Mouse (Mus musculus): ENCODE data around the gene Cfap61. TPM values are rescaled to one million over a fixed set of nuclear protein-coding genes. Genes with fewer than 3 reads are reported as not detected.
"Not testable (repeated sequence)": the region's sequence is repeated elsewhere in the genome, so short reads cannot be mapped to it uniquely, and the experiment has no call there.

Cfap61 gene
- polyA plus RNA-seq (2015; fragmentation: Nextera tagmentation; extraction: Ambion mirVana) = not detected in 2 replicates

DNA sequence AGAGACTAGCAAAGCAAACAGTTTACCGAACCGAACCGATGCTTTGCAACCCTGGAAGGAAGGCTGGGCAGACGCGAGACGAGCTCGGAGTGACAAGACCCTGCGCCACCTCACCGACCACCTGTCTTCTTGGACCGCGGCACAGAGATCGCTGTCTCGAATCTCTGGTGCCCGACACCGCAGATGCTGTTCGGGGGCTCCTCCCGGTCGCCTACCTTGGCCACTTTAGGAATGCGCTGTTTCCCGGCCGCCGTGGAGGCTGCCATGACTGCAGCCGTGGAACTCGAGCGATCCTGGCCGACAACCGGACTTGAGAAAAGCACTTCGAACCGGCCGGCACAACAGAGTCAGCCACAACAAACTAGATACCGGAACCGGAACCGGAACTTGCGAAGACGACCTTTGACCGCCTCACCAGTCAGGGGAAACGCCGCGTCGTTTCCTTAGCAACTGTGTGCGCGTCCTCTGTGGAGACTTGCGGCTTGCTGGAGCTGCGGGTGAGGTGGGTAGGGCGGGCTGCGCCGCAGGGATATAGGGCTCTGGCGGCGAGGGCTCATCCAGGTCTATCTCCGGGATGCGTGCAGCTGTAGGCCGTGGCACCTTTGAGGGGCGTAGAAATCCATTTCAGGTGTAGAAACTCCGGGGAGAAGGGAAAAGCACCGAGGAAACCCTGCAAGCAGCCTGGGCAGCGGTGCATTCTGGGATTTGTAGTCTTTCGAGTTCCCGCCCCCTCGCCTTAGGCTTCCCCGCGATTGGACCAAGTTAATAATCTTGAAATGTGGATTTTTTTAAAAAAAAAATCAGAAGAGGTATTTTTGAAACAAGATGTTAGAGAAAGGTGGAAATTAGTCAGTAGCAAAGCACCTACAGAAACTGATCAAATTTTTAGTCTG, at the start of gene Cfap61, which contains the start of gene Crnkl1:
Cfap61 (plus strand) TSS at position 446 of the 893 bp plus-strand sequence.
Crnkl1 (minus strand) TSS at position 676 of the 893 bp plus-strand sequence.
- H3K4me3 ChIP-seq (replicated peaks) = peak within 1 kb of the TSS; percentile 93
- peaks cover 11% of the 10 kb centered on the region; the same call in 1 of the 2 replicates for H3K27me3 ChIP-seq
- peaks cover 28% of the 10 kb centered on the region for H3K36me3 ChIP-seq (replicated peaks)
- H3K9me3 ChIP-seq (replicated peaks) = no peaks in the 10 kb centered on the region
- WGBS (ENCODE audit: insufficient replicate concordance) = under 1% methylated on average over 61 of the region's 61 CpGs
- H3K4me2 ChIP-seq = peak within 1 kb of the TSS; percentile 92
- H3K4me1 ChIP-seq (replicated peaks) = peaks cover 17% of the 10 kb centered on the region
- ATAC-seq (ENCODE audit: insufficient read depth) = peak; percentile 97
- peak within 1 kb of the TSS; percentile 68 for H3K27ac ChIP-seq (replicated peaks)
- H3K9ac ChIP-seq = peak within 1 kb of the TSS; percentile 79

DNA sequence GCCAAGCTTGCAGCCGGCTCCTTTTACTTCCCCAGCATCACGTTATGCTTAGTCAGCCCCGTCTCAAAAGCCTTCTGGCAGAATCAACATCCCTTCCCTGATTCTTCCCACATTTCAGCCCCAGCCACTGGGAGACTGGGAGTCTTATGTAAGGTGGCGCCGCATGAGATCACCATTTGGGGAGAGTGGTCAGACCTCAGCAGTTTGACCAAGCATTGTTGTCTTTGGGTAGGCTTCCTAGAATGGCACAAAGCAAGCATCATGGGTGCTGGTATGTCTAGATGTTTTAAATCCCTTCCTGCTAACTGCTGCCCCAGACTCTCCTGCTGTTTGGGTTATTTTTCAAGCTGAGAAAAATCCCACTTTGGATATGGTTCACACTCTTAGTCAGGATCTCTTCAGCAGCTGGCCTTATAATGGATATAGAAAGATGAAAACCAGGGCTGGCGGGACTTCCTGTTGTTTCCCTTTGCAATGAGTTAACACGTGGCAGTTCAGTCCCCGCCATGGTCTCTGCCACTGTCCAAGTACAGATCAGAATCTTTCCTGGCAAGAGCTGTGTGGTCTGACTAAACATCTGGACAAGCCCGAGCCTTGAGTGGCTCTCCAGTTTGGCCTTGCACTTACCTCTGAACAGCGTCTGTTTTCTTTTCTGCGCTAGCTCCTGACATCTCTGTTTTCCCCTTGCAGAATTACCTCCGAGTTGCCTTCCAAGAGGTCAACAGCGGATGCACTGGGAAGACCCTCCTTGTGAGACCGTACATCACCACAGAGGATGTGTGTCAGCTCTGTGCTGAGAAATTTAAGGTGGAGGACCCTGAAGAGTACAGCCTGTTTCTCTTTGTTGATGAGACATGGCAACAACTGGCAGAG, 49.4 kb upstream of the Cfap61 start:
- Histone ChIP-seq H3K9ac (no peak overlapping the region), H3K27me3 (no peaks in the 10 kb centered on the region), H3K27ac (replicated peaks) (no peak overlapping the region), H3K36me3 (replicated peaks) (no peaks in the 10 kb centered on the region; the same call in 1 of the 2 replicates), H3K4me2 (no peak overlapping the region), H3K9me3 (replicated peaks) (no peaks in the 10 kb centered on the region), H3K4me3 (replicated peaks) (no peak overlapping the region), H3K4me1 (replicated peaks) (0 out of 2 replicates have a peak, but pooled peaks cover 3% of the 10 kb centered on the region)
- no peak for ATAC-seq (ENCODE audit: insufficient read depth)
- WGBS (ENCODE audit: insufficient replicate concordance) = 57% methylated on average over 14 of the region's 14 CpGs

DNA sequence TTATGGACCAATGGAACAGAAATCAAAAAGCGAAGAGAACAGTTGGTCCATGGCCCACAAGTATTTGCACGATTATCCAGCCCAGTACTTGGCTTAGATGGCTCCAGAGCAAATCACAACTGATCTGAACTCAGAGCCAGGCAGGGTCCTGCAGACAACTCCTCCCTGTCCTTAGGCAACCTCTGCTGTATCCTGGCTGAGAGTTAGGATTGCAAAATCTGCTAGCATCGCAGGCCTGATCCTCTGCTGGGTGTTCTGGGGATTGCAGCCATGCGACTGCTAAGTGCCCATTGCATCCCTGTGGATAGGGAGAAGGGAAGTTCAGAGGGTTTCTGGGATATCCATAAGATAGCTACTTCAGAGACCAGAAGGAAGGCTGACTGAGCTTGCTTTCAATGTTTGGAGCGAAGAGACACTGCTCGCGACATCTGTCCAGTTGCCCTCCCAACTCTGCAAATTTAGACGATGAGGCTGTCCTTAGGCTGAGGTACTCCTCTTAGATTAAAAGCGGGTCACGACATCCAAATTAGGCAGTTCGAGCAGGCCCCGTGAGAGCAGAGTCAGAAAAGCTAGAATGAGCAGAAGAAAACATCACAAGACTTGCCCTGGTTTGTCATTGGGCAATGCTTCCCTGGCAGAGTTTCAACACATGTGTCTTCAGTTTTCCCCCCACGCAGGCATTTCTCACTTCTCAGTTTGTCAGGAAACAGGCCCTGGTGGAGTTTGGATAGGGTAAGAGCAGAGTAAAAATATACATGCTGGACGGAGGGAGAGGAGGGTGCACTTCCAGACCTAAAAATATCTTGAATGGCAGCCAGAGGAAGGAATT, 46.4 kb upstream of the Cfap61 start:
- H3K36me3 ChIP-seq (replicated peaks) = no peaks in the 10 kb centered on the region; the same call in 1 of the 2 replicates
- H3K4me3 ChIP-seq (replicated peaks) = no peak overlapping the region
- no peaks in the 10 kb centered on the region for H3K27me3 ChIP-seq
- ATAC-seq (ENCODE audit: insufficient read depth) = peak; percentile 68
- no peak overlapping the region for H3K9ac ChIP-seq
- peak overlapping the region; percentile 68 for H3K27ac ChIP-seq (replicated peaks)
- H3K9me3 ChIP-seq (replicated peaks) = no peaks in the 10 kb centered on the region
- H3K4me1 ChIP-seq (replicated peaks) = 0 out of 2 replicates have a peak, but pooled peaks cover 3% of the 10 kb centered on the region
- 47% methylated on average over 14 of the region's 14 CpGs for WGBS (ENCODE audit: insufficient replicate concordance)
- peak overlapping the region; percentile 25; the same call in 1 of the 2 replicates for H3K4me2 ChIP-seq

DNA sequence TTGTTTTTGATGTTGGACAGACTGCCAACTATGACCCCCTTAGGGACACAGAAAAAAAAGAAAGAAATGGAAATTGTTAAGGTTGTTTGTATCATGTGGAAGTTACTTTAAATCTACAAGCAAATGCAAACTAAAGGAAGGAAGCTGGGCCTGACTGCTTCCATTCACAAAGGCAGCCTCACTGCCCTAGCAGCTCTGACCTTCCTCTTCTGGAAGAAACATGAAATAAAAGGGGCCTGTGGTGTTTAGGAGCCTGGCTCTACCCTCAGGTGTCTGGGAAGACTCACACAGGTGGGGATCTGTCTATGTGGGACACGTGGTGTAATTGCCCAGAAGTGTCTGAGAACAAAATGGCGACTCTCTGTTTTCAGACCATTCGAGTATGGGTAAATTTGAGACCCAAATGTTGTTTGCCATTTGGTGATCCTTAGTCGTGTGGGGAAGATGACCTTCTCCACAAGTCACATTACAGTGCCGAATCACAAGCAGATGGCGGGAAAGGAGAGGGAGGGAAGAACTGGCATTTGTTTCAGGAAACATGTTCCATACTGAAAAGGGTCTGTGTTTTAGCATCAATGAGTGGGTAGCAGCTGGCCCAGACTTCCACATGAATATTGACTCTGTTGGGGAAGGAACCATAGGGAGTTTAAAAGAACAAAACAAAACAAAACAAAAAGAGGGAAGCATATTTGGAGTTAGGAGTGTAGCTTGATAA, 45.7 kb upstream of the Cfap61 start:
- H3K9me3 ChIP-seq (replicated peaks) = no peaks in the 10 kb centered on the region
- 55% methylated on average over 6 of the region's 6 CpGs for WGBS (ENCODE audit: insufficient replicate concordance)
- 0 out of 2 replicates have a peak, but pooled peaks cover 3% of the 10 kb centered on the region for H3K4me1 ChIP-seq (replicated peaks)
- no peak overlapping the region for H3K4me3 ChIP-seq (replicated peaks)
- 0 out of 2 replicates have a peak, but pooled peaks have one; percentile 23 for ATAC-seq (ENCODE audit: insufficient read depth)
- H3K9ac ChIP-seq = no peak overlapping the region
- H3K27ac ChIP-seq (replicated peaks) = peak overlapping the region; percentile 68
- H3K4me2 ChIP-seq = no peak overlapping the region
- no peaks in the 10 kb centered on the region for H3K27me3 ChIP-seq
- H3K36me3 ChIP-seq (replicated peaks) = no peaks in the 10 kb centered on the region; the same call in 1 of the 2 replicates

DNA sequence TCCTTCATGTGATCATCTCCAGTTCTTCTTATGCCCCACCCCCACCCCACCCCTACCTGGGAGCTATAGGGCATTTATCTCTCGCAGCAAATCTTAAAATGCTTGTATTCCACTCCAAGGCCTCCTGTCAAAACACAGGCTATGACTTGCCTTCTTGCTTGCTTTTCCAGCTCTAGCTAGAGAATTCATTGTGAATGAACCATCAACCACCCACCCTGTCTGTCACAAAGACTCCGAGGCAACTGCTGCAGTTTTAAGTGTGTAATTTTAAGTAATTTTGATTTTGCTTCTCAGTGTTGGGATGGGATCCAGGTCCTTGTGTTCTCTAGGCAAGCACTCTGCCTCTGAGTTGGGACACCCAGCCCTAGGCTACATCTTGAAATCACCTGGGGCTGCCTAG, 44.0 kb upstream of the Cfap61 start:
- Histone ChIP-seq H3K4me2 (no peak overlapping the region), H3K9ac (no peak overlapping the region), H3K27me3 (no peaks in the 10 kb centered on the region), H3K4me3 (replicated peaks) (no peak overlapping the region), H3K36me3 (replicated peaks) (no peaks in the 10 kb centered on the region; the same call in 1 of the 2 replicates), H3K9me3 (replicated peaks) (no peaks in the 10 kb centered on the region), H3K27ac (replicated peaks) (no peak overlapping the region), H3K4me1 (replicated peaks) (no peaks in the 10 kb centered on the region)
- 53% methylated on average over 2 of the region's 2 CpGs for WGBS (ENCODE audit: insufficient replicate concordance)
- no peak for ATAC-seq (ENCODE audit: insufficient read depth)

DNA sequence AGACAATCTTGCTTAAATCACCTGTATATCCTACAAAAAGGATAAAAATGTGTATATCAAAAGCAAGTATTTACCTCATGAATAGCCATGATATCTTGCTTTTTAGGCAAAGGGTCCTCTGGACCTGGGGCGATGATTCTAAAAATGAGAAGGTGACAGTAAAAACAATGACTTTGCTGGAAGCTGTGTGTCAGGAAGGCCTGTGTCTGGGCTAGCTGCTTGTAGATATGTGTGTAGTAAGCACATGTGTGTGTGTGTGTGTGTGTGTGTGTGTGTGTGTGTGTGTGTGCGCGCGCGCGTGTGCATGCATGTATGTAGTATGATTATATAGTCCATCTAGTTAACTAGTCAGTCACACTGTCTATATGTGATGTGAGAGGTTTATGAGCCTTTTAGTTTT, 40.8 kb upstream of the Cfap61 start:
- ATAC-seq (ENCODE audit: insufficient read depth) = no peak
- H3K9ac ChIP-seq = no peak overlapping the region
- no peak overlapping the region for H3K27ac ChIP-seq (replicated peaks)
- no peaks in the 10 kb centered on the region for H3K27me3 ChIP-seq
- H3K4me2 ChIP-seq = no peak overlapping the region
- no peaks in the 10 kb centered on the region for H3K36me3 ChIP-seq (replicated peaks)
- 90% methylated on average over 6 of the region's 6 CpGs for WGBS (ENCODE audit: insufficient replicate concordance)
- H3K4me3 ChIP-seq (replicated peaks) = no peak overlapping the region
- no peaks in the 10 kb centered on the region for H3K9me3 ChIP-seq (replicated peaks)
- H3K4me1 ChIP-seq (replicated peaks) = no peaks in the 10 kb centered on the region

DNA sequence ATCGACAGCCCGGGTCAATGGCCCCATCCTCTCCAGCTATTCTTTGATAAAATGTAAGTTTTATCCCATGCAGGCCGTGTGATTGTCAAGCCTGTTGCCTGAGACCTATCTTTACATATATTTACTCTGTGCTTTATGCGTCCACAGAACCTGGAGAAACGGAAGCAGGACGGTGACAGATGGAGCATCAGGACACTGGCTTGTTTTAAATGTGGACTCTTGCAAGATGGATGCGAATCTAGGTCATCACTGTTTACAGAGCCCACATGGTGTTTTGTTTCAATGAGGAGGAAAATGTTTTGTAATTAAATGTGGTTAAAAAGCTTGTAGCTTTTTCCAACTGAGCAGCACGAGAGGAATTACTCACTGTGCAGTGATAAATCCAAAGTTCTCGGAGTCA, 36.5 kb upstream of the Cfap61 start:
- H3K27me3 ChIP-seq = no peaks in the 10 kb centered on the region
- H3K4me3 ChIP-seq (replicated peaks) = no peak overlapping the region
- H3K9me3 ChIP-seq (replicated peaks) = no peaks in the 10 kb centered on the region
- 63% methylated on average over 9 of the region's 9 CpGs for WGBS (ENCODE audit: insufficient replicate concordance)
- no peak overlapping the region for H3K9ac ChIP-seq
- H3K27ac ChIP-seq (replicated peaks) = no peak overlapping the region
- H3K4me2 ChIP-seq = no peak overlapping the region
- no peak for ATAC-seq (ENCODE audit: insufficient read depth)
- peaks cover 3% of the 10 kb centered on the region; the same call in 1 of the 2 replicates for H3K4me1 ChIP-seq (replicated peaks)
- H3K36me3 ChIP-seq (replicated peaks) = no peaks in the 10 kb centered on the region

DNA sequence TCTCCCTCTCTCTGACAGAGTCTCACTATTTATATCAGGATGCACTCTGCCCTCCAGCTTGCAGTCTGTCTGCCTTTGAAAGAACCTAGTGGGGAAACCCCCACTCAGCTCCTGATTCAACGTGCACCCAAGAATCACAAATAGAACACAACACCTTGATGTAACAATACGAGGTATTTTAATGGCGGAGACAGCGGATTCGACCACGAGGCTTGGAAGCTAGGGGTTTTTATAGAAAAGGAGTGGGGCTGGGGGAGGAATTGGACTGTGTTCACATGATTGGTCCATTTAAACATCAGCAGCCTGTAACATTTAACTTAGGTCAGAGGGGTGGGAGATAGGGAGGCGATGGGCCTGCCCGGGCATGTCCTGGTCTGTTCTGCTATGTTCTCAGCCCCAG, 34.3 kb upstream of the Cfap61 start:
- H3K9me3 ChIP-seq (replicated peaks); H3K4me3 ChIP-seq (replicated peaks); ATAC-seq (ENCODE audit: insufficient read depth); H3K27ac ChIP-seq (replicated peaks); H3K27me3 ChIP-seq; H3K4me2 ChIP-seq; H3K9ac ChIP-seq; H3K36me3 ChIP-seq (replicated peaks): not testable (repeated sequence)
- H3K4me1 ChIP-seq (replicated peaks) = peaks cover 20% of the 10 kb centered on the region
- WGBS (ENCODE audit: insufficient replicate concordance) = 67% methylated on average over 8 of the region's 8 CpGs

DNA sequence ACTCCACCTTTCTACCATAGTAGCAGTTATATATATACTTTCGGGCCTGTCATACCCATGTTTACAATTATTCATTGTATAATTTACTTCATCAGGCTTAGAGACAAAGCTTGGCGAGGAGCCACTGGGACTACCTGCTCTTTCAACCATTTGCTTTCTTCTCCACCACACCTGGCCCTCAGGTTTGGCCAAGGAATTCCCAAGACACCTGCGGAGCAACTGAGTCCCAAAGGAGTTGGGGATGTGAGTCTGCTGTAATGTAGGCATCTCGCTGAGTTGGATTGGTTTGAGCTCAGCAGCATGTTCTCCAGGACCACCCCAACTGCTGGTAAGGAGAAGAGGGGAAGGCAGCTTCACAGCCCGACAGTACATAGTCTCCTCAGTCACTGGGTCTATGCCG, 32.7 kb upstream of the Cfap61 start, which contains the start of gene Naa20:
Naa20 (plus strand) TSS at position 239 of the 400 bp plus-strand sequence.
- Histone ChIP-seq H3K27me3 (no peaks in the 10 kb centered on the region), H3K27ac (replicated peaks) (no peak within 1 kb of the TSS), H3K4me3 (replicated peaks) (peak within 1 kb of the TSS; percentile 96), H3K36me3 (replicated peaks) (0 out of 2 replicates have a peak, but pooled peaks cover 8% of the 10 kb centered on the region), H3K4me1 (replicated peaks) (peaks cover 29% of the 10 kb centered on the region), H3K4me2 (peak within 1 kb of the TSS; percentile 72), H3K9ac (peak within 1 kb of the TSS; percentile 79; the same call in 1 of the 2 replicates), H3K9me3 (replicated peaks) (no peaks in the 10 kb centered on the region)
- ATAC-seq (ENCODE audit: insufficient read depth) = no peak
- WGBS (ENCODE audit: insufficient replicate concordance) = 63% methylated on average over 6 of the region's 6 CpGs

Data from liver, embryonic 15.5 days (tissue).